Mouse (Mus musculus): Measurements from ENCODE around the gene Vmn1r86. TPM values are rescaled to one million over a fixed set of nuclear protein-coding genes. Genes with fewer than 3 reads are reported as not detected.
A peak's percentile ranks its signal among the peaks of the same experiment; 100 is the strongest.
"Not testable (repeated sequence)": the region's sequence is repeated elsewhere in the genome, so short reads cannot be mapped to it uniquely, and the experiment has no call there.

The Vmn1r86 gene
- polyA plus RNA-seq (2015; fragmentation: Nextera tagmentation; extraction: Ambion mirVana): not detected in 2 replicates

DNA sequence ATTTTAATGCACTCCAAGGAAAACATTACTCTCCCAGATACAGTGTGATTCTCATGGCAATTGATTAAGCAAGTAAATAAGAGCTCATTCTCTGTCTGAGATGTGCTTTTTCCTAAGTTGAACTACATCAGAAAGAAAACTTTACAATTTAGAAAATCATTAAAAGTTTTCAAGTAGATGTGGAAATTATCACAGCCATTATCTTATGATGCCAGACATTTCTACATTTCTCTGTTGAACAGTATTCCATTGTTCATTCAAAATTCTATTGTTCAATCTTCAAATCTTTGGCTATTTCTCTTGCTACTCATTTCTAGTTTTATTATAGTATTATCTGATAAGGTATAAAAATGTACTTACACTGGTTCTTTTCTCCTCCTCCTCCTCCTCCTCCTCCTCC, at the start of gene Vmn1r86:
Vmn1r86 (minus strand) TSS at position 101 of the 400 bp plus-strand sequence.
- ATAC-seq (ENCODE audit: low FRiP score, low TSS enrichment) (no peak), DNase-seq (ENCODE audit: low spot score) (no peak)
- no peaks in the 10 kb centered on the region for H3K9me3 ChIP-seq (ENCODE audit: control insufficient read depth, low read length)
- H3K4me1 ChIP-seq (replicated peaks; ENCODE audit: control insufficient read depth, insufficient read depth): no peaks in the 10 kb centered on the region
- TF ChIP-seq EP300 (optimal IDR thresholded peaks at IDR 0.05): no peak
- no peak for TF ChIP-seq CTCF (IDR thresholded peaks at IDR 0.05; ENCODE audit: low read depth)
- no peak within 1 kb of the TSS for H3K9ac ChIP-seq (ENCODE audit: low read length)
- H3K27ac ChIP-seq (replicated peaks): no peak within 1 kb of the TSS
- no peaks in the 10 kb centered on the region for H3K36me3 ChIP-seq (ENCODE audit: control insufficient read depth, insufficient read depth, low read length)
- no peak within 1 kb of the TSS for H3K4me2 ChIP-seq (replicated peaks; ENCODE audit: low read depth)
- H3K4me3 ChIP-seq (ENCODE audit: low read depth, low read length): no peak within 1 kb of the TSS
- H3K27me3 ChIP-seq (ENCODE audit: control insufficient read depth, insufficient read depth, low read length): no peaks in the 10 kb centered on the region

DNA sequence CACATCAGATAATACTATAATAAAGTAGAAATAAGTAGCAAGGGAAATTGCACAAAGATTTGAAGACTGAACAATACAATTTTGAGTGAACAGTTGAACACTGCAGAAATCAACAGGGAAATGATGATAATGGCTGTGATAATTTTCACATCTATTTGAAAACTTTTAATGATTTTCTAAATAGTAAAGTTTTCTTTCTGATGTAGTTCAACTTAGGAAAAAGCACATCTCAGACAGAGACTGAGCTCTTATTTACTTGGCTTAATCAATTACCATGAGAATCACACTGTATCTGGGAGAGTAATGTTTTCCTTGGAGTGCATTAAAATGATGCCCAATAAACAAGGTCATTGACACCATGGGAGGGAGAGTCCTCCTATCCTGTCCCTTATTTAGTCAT, 39.6 kb upstream of the Vmn1r86 start, which contains the start of gene Vmn1r88:
Vmn1r88 (plus strand) TSS at position 301 of the 400 bp plus-strand sequence.
- no peak for DNase-seq (ENCODE audit: low spot score)
- Histone ChIP-seq H3K9me3 (ENCODE audit: control insufficient read depth, low read length) (no peaks in the 10 kb centered on the region), H3K4me2 (replicated peaks; ENCODE audit: low read depth) (no peak within 1 kb of the TSS), H3K4me3 (ENCODE audit: low read depth, low read length) (no peak within 1 kb of the TSS), H3K9ac (ENCODE audit: low read length) (no peak within 1 kb of the TSS), H3K36me3 (ENCODE audit: control insufficient read depth, insufficient read depth, low read length) (no peaks in the 10 kb centered on the region), H3K4me1 (replicated peaks; ENCODE audit: control insufficient read depth, insufficient read depth) (no peaks in the 10 kb centered on the region), H3K27me3 (ENCODE audit: control insufficient read depth, insufficient read depth, low read length) (no peaks in the 10 kb centered on the region), H3K27ac (replicated peaks) (no peak within 1 kb of the TSS)
- TF ChIP-seq CTCF (IDR thresholded peaks at IDR 0.05; ENCODE audit: low read depth): no peak
- no peak for TF ChIP-seq EP300 (optimal IDR thresholded peaks at IDR 0.05)
- no peak for ATAC-seq (ENCODE audit: low FRiP score, low TSS enrichment)

GRCm38 (mm10) chr7:13140057-13140456, 20.3 kb upstream of the Vmn1r86 start, which contains the start of gene Vmn1r87:
Vmn1r87 (minus strand) TSS chr7:13140157.
- Histone ChIP-seq H3K4me1 (replicated peaks; ENCODE audit: control insufficient read depth, insufficient read depth) (no peaks in the 10 kb centered on the region), H3K27me3 (ENCODE audit: control insufficient read depth, insufficient read depth, low read length) (no peaks in the 10 kb centered on the region), H3K4me2 (replicated peaks; ENCODE audit: low read depth) (no peak within 1 kb of the TSS), H3K27ac (replicated peaks) (no peak within 1 kb of the TSS), H3K9ac (ENCODE audit: low read length) (no peak within 1 kb of the TSS), H3K36me3 (ENCODE audit: control insufficient read depth, insufficient read depth, low read length) (no peaks in the 10 kb centered on the region), H3K4me3 (ENCODE audit: low read depth, low read length) (no peak within 1 kb of the TSS), H3K9me3 (ENCODE audit: control insufficient read depth, low read length) (no peaks in the 10 kb centered on the region)
- TF ChIP-seq CTCF (IDR thresholded peaks at IDR 0.05; ENCODE audit: low read depth): no peak
- no peak for TF ChIP-seq EP300 (optimal IDR thresholded peaks at IDR 0.05)
- ATAC-seq (ENCODE audit: low FRiP score, low TSS enrichment) (no peak), DNase-seq (ENCODE audit: low spot score) (no peak)
- WGBS: 69% methylated on average over 1 of the region's 1 CpGs

GRCm38 (mm10) chr7:13137340-13137739, 17.6 kb upstream of the Vmn1r86 start:
- Histone ChIP-seq H3K27me3 (ENCODE audit: control insufficient read depth, insufficient read depth, low read length) (no peaks in the 10 kb centered on the region), H3K9ac (ENCODE audit: low read length) (no peak overlapping the region), H3K9me3 (ENCODE audit: control insufficient read depth, low read length) (no peaks in the 10 kb centered on the region), H3K4me1 (replicated peaks; ENCODE audit: control insufficient read depth, insufficient read depth) (no peaks in the 10 kb centered on the region), H3K36me3 (ENCODE audit: control insufficient read depth, insufficient read depth, low read length) (no peaks in the 10 kb centered on the region), H3K4me2 (replicated peaks; ENCODE audit: low read depth) (no peak overlapping the region), H3K27ac (replicated peaks) (no peak overlapping the region), H3K4me3 (ENCODE audit: low read depth, low read length) (no peak overlapping the region)
- no peak for ATAC-seq (ENCODE audit: low FRiP score, low TSS enrichment)
- DNase-seq (ENCODE audit: low spot score): no peak
- TF ChIP-seq EP300 (optimal IDR thresholded peaks at IDR 0.05): no peak
- TF ChIP-seq CTCF (IDR thresholded peaks at IDR 0.05; ENCODE audit: low read depth): no peak

DNA sequence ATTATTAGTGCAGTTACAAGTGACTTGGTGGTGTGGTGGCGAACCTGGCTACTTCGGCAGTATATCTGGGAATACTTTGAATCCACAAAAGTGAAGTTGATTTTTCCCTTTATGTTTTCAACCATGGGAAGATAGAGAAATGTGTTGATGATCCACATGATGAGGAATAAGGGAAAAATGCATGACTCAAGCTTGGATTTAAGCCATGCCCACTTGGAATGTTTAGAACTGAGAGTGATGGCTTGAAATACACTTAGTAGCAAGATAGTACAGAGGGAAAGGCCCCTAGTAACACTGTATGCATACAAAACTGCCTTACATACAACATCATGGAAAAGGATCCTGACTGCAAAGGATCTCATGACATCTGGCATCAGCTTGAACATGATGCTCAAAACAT, 12.1 kb upstream of the Vmn1r86 start:
- Histone ChIP-seq H3K27me3 (ENCODE audit: control insufficient read depth, insufficient read depth, low read length) (no peaks in the 10 kb centered on the region), H3K4me3 (ENCODE audit: low read depth, low read length) (no peak overlapping the region), H3K36me3 (ENCODE audit: control insufficient read depth, insufficient read depth, low read length) (no peaks in the 10 kb centered on the region), H3K9me3 (ENCODE audit: control insufficient read depth, low read length) (no peaks in the 10 kb centered on the region), H3K4me2 (replicated peaks; ENCODE audit: low read depth) (no peak overlapping the region), H3K9ac (ENCODE audit: low read length) (no peak overlapping the region), H3K4me1 (replicated peaks; ENCODE audit: control insufficient read depth, insufficient read depth) (no peaks in the 10 kb centered on the region), H3K27ac (replicated peaks) (no peak overlapping the region)
- WGBS: 81% methylated on average over 2 of the region's 2 CpGs
- no peak for ATAC-seq (ENCODE audit: low FRiP score, low TSS enrichment)
- no peak for TF ChIP-seq EP300 (optimal IDR thresholded peaks at IDR 0.05)
- TF ChIP-seq CTCF (IDR thresholded peaks at IDR 0.05; ENCODE audit: low read depth): no peak
- no peak for DNase-seq (ENCODE audit: low spot score)

DNA sequence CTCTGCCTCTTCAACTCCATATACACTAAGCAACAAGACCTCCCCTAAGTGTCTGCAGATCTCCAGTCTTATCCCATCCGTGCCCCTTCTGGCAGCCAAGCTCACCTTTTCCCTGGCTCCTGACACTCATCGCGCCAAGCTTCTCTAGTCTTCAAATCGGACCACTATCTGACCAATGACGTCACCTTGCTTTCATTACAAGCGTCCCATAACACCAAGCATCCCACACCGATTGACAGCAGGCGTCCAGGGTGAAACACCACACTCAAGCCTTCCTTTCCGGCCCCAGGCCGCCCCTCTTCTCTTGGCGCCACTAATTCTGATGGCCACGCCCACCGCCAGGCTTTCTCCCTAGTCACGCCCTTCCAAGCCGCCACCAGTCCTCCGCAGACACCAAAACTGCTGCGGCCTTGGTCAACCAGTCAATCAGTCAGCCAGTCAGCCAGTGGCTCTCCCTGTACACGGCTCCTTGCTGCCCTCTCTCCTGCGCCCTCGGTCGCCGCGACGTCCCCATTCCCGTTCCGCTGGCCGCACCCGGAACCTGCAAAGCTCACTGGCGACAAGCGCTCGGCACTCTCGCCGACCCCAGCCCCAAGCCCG, 3.9 kb upstream of the Vmn1r86 start:
- not testable (repeated sequence) for H3K4me1 ChIP-seq (replicated peaks; ENCODE audit: control insufficient read depth, insufficient read depth); H3K4me3 ChIP-seq (ENCODE audit: low read depth, low read length); H3K27me3 ChIP-seq (ENCODE audit: control insufficient read depth, insufficient read depth, low read length); DNase-seq (ENCODE audit: low spot score); H3K36me3 ChIP-seq (ENCODE audit: control insufficient read depth, insufficient read depth, low read length); H3K27ac ChIP-seq (replicated peaks); H3K9ac ChIP-seq (ENCODE audit: low read length); H3K9me3 ChIP-seq (ENCODE audit: control insufficient read depth, low read length)
- ATAC-seq (ENCODE audit: low FRiP score, low TSS enrichment): peak; percentile 72
- WGBS: 2% methylated on average over 11 of the region's 34 CpGs
- 0 out of 2 replicates have a peak overlapping the region, but pooled peaks have one; percentile 25 for H3K4me2 ChIP-seq (replicated peaks; ENCODE audit: low read depth)

All from stomach, postnatal 0 days (tissue).